Mouse (Mus musculus): ENCODE results near the gene Itgb8. TPM values are rescaled to one million over a fixed set of nuclear protein-coding genes. Genes with fewer than 3 reads are reported as not detected.

The Itgb8 gene
- polyA plus RNA-seq, 1 experiment from 2014 or later: 2.6 TPM

- H3K4me3 ChIP-seq (replicated peaks): no peak overlapping the region
- 68% methylated on average over 4 of the region's 4 CpGs for WGBS
- no peak overlapping the region for H3K4me2 ChIP-seq (replicated peaks)
- no peak overlapping the region for H3K9ac ChIP-seq
- H3K36me3 ChIP-seq: no peaks in the 10 kb centered on the region
- no peak overlapping the region for H3K27ac ChIP-seq
- no peak for ATAC-seq
- no peaks in the 10 kb centered on the region for H3K27me3 ChIP-seq (replicated peaks)
- no peaks in the 10 kb centered on the region for H3K9me3 ChIP-seq
- no peaks in the 10 kb centered on the region for H3K4me1 ChIP-seq (replicated peaks)
Measured at GRCm38 (mm10) chr12:119159254-119159933, 79.2 kb downstream of the Itgb8 start.

- H3K36me3 ChIP-seq: no peaks in the 10 kb centered on the region
- no peak overlapping the region for H3K4me2 ChIP-seq (replicated peaks)
- 94% methylated on average over 2 of the region's 2 CpGs for WGBS
- no peaks in the 10 kb centered on the region for H3K27me3 ChIP-seq (replicated peaks)
- no peaks in the 10 kb centered on the region for H3K9me3 ChIP-seq
- H3K4me3 ChIP-seq (replicated peaks): no peak overlapping the region
- no peak overlapping the region for H3K9ac ChIP-seq
- H3K4me1 ChIP-seq (replicated peaks): no peaks in the 10 kb centered on the region
- no peak overlapping the region for H3K27ac ChIP-seq
- ATAC-seq: no peak
Measured at GRCm38 (mm10) chr12:119157686-119158085, 80.9 kb downstream of the Itgb8 start.

DNA sequence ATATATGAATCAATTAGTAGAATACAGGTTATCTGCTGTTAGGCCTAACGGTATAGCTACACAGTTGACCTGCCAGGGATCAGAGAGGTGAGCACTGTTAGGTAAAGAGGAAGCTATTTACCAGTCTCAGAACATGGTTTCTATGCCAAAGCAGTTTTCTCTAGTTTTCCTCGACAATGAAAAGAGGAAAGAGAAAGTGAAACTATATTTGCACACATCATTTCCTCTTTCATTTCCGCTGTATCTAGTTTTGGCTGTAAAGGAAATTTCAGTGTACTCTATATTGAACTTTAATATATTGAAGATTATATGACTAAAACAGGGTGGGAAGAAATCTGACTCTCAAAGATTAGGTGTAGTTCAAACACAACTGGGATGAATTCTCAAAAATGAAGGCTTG lies 81.5 kb downstream of the Itgb8 start:
- no peak overlapping the region for H3K4me3 ChIP-seq (replicated peaks)
- H3K36me3 ChIP-seq: no peaks in the 10 kb centered on the region
- H3K4me1 ChIP-seq (replicated peaks): no peaks in the 10 kb centered on the region
- no peak for ATAC-seq
- no peaks in the 10 kb centered on the region for H3K9me3 ChIP-seq
- H3K9ac ChIP-seq: no peak overlapping the region
- WGBS: 78% methylated on average over 3 of the region's 3 CpGs
- H3K27ac ChIP-seq: no peak overlapping the region
- no peak overlapping the region for H3K4me2 ChIP-seq (replicated peaks)
- H3K27me3 ChIP-seq (replicated peaks): no peaks in the 10 kb centered on the region

DNA sequence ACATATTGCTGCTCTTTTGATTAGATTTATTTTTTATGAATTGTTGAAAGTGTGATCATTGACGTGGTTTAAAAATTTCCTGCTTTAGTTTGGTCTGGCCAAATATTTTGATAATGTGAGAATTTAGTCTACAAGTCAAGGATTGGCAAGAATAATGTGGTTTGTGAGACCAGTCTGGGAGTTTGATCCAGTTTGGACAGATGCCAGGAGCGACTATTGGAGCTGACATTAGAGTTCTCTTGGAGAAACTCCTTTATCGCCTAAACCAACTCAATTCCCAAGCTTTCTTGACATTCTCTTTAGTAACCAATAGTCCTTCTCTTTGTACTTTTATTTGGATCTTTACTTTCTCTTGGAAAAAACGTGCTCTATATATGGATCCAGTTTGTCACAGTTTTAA lies 83.0 kb downstream of the Itgb8 start:
- no peak for ATAC-seq
- Histone ChIP-seq H3K9ac (no peak overlapping the region), H3K27me3 (replicated peaks) (no peaks in the 10 kb centered on the region), H3K4me2 (replicated peaks) (no peak overlapping the region), H3K4me1 (replicated peaks) (no peaks in the 10 kb centered on the region), H3K27ac (no peak overlapping the region), H3K36me3 (no peaks in the 10 kb centered on the region), H3K4me3 (replicated peaks) (no peak overlapping the region), H3K9me3 (no peaks in the 10 kb centered on the region)
- 51% methylated on average over 4 of the region's 4 CpGs for WGBS

DNA sequence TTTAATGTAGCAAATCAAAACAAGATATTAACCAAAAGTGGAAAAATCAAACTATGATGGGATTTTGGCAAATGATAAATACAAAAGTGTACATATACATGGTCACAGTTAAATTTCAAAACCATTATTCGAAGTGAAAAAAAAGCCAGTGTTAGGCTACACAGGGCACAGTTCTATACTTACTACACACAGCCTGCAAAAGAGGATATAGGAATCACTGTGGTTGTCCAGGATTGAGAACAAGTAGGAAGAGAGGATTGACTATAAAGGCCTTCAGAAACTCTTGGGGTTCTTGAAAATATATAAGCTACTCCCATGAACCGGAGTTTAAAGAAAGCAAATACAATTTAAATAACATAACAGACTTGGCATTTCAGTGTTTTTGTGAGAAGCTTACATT lies 87.6 kb downstream of the Itgb8 start:
- 93% methylated on average over 2 of the region's 2 CpGs for WGBS
- Histone ChIP-seq H3K4me2 (replicated peaks) (no peak overlapping the region), H3K27me3 (replicated peaks) (no peaks in the 10 kb centered on the region), H3K9ac (no peak overlapping the region), H3K9me3 (no peaks in the 10 kb centered on the region), H3K27ac (no peak overlapping the region), H3K4me1 (replicated peaks) (no peaks in the 10 kb centered on the region), H3K36me3 (no peaks in the 10 kb centered on the region), H3K4me3 (replicated peaks) (no peak overlapping the region)
- no peak for ATAC-seq

GRCm38 (mm10) chr12:119147753-119148152 lies 90.8 kb downstream of the Itgb8 start:
- Histone ChIP-seq H3K27ac (no peak overlapping the region), H3K9ac (no peak overlapping the region), H3K27me3 (replicated peaks) (no peaks in the 10 kb centered on the region), H3K4me2 (replicated peaks) (no peak overlapping the region), H3K4me1 (replicated peaks) (no peaks in the 10 kb centered on the region), H3K9me3 (no peaks in the 10 kb centered on the region), H3K36me3 (no peaks in the 10 kb centered on the region), H3K4me3 (replicated peaks) (no peak overlapping the region)
- no peak for ATAC-seq
- WGBS: 70% methylated on average over 3 of the region's 3 CpGs

DNA sequence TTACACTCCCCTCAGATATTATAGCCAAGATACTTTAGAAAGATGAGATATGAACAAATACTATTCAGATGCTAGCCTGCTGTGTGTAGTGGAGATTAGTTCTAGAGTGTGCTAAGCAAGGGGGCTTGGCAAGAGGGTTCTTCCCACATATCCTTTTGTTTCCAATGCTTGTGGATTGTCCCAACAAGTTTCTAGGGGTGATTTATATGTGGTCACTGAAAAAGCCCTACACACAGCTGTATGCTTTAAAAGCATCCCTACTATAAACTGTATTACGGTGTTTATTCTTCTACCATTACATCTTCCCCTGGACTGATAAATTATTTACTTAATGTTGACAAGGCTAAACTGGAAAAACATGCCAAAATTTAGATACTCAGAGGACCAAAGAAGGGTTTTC lies 92.6 kb downstream of the Itgb8 start:
- no peaks in the 10 kb centered on the region for H3K4me1 ChIP-seq (replicated peaks)
- WGBS: 50% methylated on average over 1 of the region's 1 CpGs
- H3K4me2 ChIP-seq (replicated peaks): no peak overlapping the region
- ATAC-seq: no peak
- H3K9ac ChIP-seq: no peak overlapping the region
- H3K36me3 ChIP-seq: no peaks in the 10 kb centered on the region
- no peak overlapping the region for H3K4me3 ChIP-seq (replicated peaks)
- H3K27me3 ChIP-seq (replicated peaks): no peaks in the 10 kb centered on the region
- no peaks in the 10 kb centered on the region for H3K9me3 ChIP-seq
- H3K27ac ChIP-seq: no peak overlapping the region

- no peak for ATAC-seq
- no peak overlapping the region for H3K4me3 ChIP-seq (replicated peaks)
- 69% methylated on average over 1 of the region's 1 CpGs for WGBS
- no peaks in the 10 kb centered on the region for H3K36me3 ChIP-seq
- no peaks in the 10 kb centered on the region for H3K27me3 ChIP-seq (replicated peaks)
- H3K9me3 ChIP-seq: no peaks in the 10 kb centered on the region
- H3K27ac ChIP-seq: no peak overlapping the region
- no peak overlapping the region for H3K9ac ChIP-seq
- H3K4me2 ChIP-seq (replicated peaks): no peak overlapping the region
- no peaks in the 10 kb centered on the region for H3K4me1 ChIP-seq (replicated peaks)
Measured at GRCm38 (mm10) chr12:119137946-119138345, 100.7 kb downstream of the Itgb8 start.

- WGBS: 44% methylated on average over 6 of the region's 6 CpGs
- no peak for ATAC-seq
- no peaks in the 10 kb centered on the region for H3K9me3 ChIP-seq
Measured at GRCm38 (mm10) chr12:119113522-119114135, 125.0 kb downstream of the Itgb8 start.

DNA sequence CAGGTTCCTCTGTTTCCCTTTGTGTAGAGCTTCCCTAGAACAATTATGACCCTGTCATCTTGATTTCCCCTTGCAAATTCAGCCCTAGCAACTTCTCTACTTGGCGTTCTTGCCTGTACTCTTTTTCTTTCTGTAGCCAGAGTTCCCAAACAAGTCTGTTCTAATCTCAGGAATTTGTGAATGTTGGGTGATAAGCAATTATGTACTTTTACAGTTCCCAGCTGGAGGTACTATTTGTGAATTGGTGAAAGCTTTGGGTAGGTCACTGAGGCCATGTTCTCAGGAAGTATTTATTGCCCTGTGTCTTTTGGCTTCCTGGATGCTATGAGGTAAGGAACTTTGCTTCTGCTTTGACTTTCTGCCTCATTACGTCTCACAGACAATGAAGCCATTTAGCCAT lies 128.5 kb downstream of the Itgb8 start:
- Histone ChIP-seq H3K9me3 (no peaks in the 10 kb centered on the region), H3K4me3 (replicated peaks) (no peak overlapping the region), H3K9ac (no peak overlapping the region), H3K36me3 (no peaks in the 10 kb centered on the region), H3K4me1 (replicated peaks) (no peaks in the 10 kb centered on the region), H3K4me2 (replicated peaks) (no peak overlapping the region), H3K27ac (no peak overlapping the region), H3K27me3 (replicated peaks) (no peaks in the 10 kb centered on the region)
- 35% methylated on average over 2 of the region's 2 CpGs for WGBS
- no peak for ATAC-seq

More at GRCm38 (mm10) chr12:119113522-119114135, 125.0 kb downstream of the Itgb8 start:
- H3K27ac ChIP-seq: no peak overlapping the region
- H3K4me1 ChIP-seq (replicated peaks): no peaks in the 10 kb centered on the region
- H3K36me3 ChIP-seq: no peaks in the 10 kb centered on the region
- no peak overlapping the region for H3K4me2 ChIP-seq (replicated peaks)
- H3K27me3 ChIP-seq (replicated peaks): no peaks in the 10 kb centered on the region
- no peak overlapping the region for H3K4me3 ChIP-seq (replicated peaks)
- no peak overlapping the region for H3K9ac ChIP-seq

Other genes with a start within 250 kb of the Itgb8 start
- gene Macc1, start 75.5 kb upstream of the Itgb8 start, polyA plus RNA-seq (2015; fragmentation: Nextera tagmentation; extraction: Ambion mirVana): 2.1 and 2.7 TPM in 2 replicates